Mouse (Mus musculus): Measurements from ENCODE around the gene Ankrd11. TPM values are rescaled to one million over a fixed set of nuclear protein-coding genes. Genes with fewer than 3 reads are reported as not detected.
"Not testable (repeated sequence)": the region's sequence is repeated elsewhere in the genome, so short reads cannot be mapped to it uniquely, and the experiment has no call there.

Ankrd11 gene
- total RNA-seq, 2 experiments from 2014 or later, result 146 to 151 TPM

- DNase-seq (ENCODE audit: low spot score in 2 of 2), result no peak
- intact Hi-C loops (cut with DNase I), result loop anchor here (2.0 to 5.0 kb wide), 2 partner anchors 109 to 135 kb away; no protein-coding TSS in a partner anchor
These were observed 337 bp downstream of the Ankrd11 start for GRCm38 (mm10) chr8:123041774-123042105.

- peak; percentile 49 to 61 for DNase-seq (ENCODE audit: low spot score in 2 of 2)
- intact Hi-C loops (cut with DNase I), result loop anchor here (2.0 to 5.0 kb wide), 2 partner anchors 109 to 134 kb away; no protein-coding TSS in a partner anchor
These were observed 886 bp downstream of the Ankrd11 start for GRCm38 (mm10) chr8:123041008-123041773.

DNA sequence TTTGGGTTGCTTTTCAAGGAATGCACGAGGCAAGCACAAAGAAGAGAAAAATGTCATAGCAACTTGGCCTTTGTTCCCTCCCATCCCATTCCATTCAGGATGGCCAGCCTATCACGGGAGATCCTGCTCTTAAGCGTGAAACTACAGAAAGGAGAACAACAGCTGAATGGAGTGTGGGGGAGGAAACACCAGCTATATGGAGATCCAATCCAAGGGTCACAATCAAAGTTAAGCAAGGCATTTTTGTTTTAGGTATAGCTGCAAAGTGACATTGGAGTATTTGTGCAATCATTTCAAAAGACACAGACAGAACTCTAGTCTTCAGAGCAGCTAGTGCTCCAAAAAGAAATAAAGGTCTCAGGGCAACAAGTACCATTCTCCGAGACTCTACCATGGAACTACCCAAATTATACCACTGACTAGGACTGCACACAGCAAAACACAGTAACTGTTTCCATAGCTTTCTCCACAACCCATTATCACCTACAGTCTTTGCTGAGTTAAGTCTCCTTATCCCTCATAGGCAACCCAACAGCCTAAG is 1.9 kb downstream of the Ankrd11 start:
- intact Hi-C loops (cut with DNase I), result loop anchor here (2.0 to 5.0 kb wide), 2 partner anchors 108 to 133 kb away; no protein-coding TSS in a partner anchor
- no peak for DNase-seq (ENCODE audit: low spot score in 2 of 2)

DNA sequence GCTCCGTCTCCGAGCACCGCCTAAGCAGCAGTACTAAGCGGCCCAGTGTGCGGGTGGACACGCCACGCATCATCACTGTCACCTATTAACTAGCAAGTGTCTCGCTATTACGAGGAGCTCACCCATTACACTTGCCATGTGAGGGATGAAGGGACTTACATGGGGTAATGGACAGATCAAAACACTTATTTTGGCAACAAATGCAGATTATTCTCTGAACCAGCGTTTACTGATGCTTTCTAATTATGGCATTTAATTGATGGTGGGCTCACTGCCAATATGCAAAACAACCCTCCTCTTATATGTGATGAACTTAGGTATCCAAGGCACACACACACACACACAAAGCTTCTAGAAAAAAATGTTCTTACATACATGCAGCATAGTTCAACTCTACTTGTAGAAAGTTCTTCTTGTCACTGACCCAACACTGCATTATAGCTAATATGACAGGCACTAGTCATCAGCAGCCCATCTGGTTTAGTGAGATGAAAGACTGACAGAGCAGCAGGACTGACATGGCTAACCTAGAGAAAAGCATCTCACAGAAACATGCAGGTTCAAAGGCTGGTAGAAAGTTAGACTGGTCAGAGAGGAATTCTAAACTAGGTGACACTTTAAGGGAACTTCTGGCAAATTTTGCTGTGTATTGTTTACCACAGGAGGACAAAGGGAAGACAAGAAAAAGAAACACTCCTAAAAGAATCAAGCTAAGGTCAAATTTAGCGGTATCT is 2.5 kb downstream of the Ankrd11 start:
- intact Hi-C loops (cut with DNase I), result loop anchor here (2.0 to 5.0 kb wide), 2 partner anchors 107 to 133 kb away; no protein-coding TSS in a partner anchor
- DNase-seq (ENCODE audit: low spot score in 2 of 2), result no peak

DNA sequence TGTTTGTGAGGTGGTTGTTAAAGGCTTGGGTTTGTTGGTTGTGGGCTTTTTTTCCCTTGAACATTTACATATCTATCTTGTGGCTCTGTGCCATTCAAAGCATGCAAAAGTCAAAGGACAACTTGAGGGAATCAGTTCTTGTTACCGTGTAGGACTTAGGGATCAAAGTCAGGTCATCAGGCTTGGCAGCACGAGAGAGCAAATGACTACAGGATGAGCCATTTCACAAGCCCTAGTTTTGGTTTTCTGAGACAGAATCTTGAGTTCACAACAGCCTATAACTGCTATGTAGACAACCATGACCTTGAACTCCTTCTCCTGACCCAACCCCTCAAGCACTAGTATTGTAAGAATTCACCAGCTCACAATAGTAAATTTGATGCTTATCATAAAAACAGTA is 3.7 kb downstream of the Ankrd11 start:
- no peak for DNase-seq (ENCODE audit: low spot score in 2 of 2)
- intact Hi-C loops (cut with DNase I), result no loop called here

GRCm38 (mm10) chr8:123037487-123037886 is 4.6 kb downstream of the Ankrd11 start:
- intact Hi-C loops (cut with DNase I), result no loop called here

GRCm38 (mm10) chr8:123036956-123037355 is 5.1 kb downstream of the Ankrd11 start:
- no peak for DNase-seq (ENCODE audit: low spot score in 2 of 2)
- intact Hi-C loops (cut with DNase I), result no loop called here

More at GRCm38 (mm10) chr8:123037487-123037886, 4.6 kb downstream of the Ankrd11 start:
- no peak for DNase-seq (ENCODE audit: low spot score in 2 of 2)

GRCm38 (mm10) chr8:123034171-123034570 is 7.9 kb downstream of the Ankrd11 start:
- intact Hi-C loops (cut with DNase I), result loop anchor here (5.0 kb wide), 1 partner anchor 42 kb away; no protein-coding TSS in a partner anchor
- no peak for DNase-seq (ENCODE audit: low spot score in 2 of 2)

DNA sequence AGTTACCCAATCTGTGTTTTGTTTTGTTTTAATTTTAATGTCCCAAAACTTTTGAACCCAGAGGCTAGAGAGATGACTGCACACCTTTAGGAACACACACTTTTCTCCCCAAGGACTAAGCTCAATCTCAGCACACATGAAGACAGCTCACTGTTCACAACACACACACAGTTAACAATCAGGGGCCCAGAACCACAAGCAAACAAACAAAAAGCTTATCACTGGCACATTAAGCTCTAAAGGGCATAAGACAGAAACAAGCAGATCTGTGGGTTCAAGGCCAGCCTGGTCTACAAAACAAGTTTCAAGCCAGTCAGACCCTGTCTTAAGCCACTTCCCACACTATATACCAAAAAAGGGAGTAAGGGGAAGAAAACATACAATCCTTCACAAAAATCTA is 8.6 kb downstream of the Ankrd11 start:
- intact Hi-C loops (cut with DNase I), result loop anchor here (5.0 kb wide), 1 partner anchor 41 kb away; no protein-coding TSS in a partner anchor
- DNase-seq (ENCODE audit: low spot score in 2 of 2), result no peak

GRCm38 (mm10) chr8:123032730-123033129 is 9.3 kb downstream of the Ankrd11 start:
- intact Hi-C loops (cut with DNase I), result loop anchor here (5.0 kb wide), 1 partner anchor 40 kb away; no protein-coding TSS in a partner anchor

DNA sequence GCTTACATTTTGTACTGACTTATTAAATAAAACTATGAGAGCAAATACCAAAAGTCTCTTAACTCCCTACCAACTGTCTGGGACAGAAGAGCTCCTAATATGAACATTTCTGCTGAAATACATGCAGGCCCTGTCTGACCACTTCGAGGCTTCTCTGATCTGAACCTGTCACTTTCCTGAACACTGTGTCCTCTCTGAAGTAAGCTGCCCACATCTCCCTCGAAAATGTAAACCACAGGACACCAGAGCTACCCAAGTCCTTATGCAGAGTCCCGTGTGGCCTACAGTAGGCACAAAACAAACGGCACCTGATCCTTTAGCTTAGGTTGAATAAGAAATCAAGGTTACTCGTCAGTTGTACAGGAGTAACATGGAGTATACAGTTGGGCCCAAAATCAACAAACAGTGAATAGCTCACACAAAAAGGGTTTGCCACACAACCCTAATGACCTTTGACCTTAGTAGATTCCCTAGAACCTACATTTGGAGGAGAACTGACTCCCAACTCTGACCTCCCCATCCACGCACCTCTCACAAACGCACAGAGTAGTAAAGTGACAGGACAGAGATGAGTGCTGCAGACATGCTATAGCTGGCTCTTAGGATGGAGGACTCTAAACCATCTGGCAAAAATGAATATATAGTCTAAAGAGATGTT is 10.6 kb downstream of the Ankrd11 start:
- intact Hi-C loops (cut with DNase I), result loop anchor here (5.0 kb wide), 1 partner anchor 39 kb away; no protein-coding TSS in a partner anchor

More at GRCm38 (mm10) chr8:123032730-123033129, 9.3 kb downstream of the Ankrd11 start:
- no peak for DNase-seq (ENCODE audit: low spot score in 2 of 2)

GRCm38 (mm10) chr8:123030091-123030490 is 12.0 kb downstream of the Ankrd11 start:
- intact Hi-C loops (cut with DNase I), result loop anchor here (5.0 kb wide), 1 partner anchor 38 kb away; no protein-coding TSS in a partner anchor
- not testable (repeated sequence) for DNase-seq (ENCODE audit: low spot score in 2 of 2)

More for the DNA sequence above, 10.6 kb downstream of the Ankrd11 start:
- no peak for DNase-seq (ENCODE audit: low spot score in 2 of 2)

- intact Hi-C loops (cut with DNase I), result no loop called here
- no peak for DNase-seq (ENCODE audit: low spot score in 2 of 2)
These were observed 14.3 kb downstream of the Ankrd11 start for GRCm38 (mm10) chr8:123027786-123028185.

GRCm38 (mm10) chr8:123025951-123026351 is 16.1 kb downstream of the Ankrd11 start:
- intact Hi-C loops (cut with DNase I), result no loop called here
- no peak for DNase-seq (ENCODE audit: low spot score in 2 of 2)

DNA sequence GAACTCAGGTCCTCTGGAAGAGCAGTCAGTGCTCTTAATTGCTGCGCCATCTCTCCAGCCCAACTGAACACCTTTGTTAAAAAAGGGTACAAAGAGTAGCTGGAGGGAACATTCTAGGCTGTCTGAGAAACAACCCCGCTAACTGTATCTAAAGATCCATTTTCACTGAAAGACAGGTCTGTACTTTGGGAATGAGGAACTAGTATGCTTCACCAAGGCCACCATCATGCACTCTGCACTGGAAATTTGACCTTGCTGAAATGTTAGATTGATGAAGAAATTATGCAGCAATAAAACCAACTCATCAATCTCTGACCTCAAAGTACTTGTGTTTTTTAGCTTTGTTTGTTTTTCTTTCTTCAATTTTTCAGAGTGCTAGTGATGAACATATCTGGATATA is 17.9 kb downstream of the Ankrd11 start:
- intact Hi-C loops (cut with DNase I), result no loop called here
- DNase-seq (ENCODE audit: low spot score in 2 of 2), result no peak

- no peak for DNase-seq (ENCODE audit: low spot score in 2 of 2)
- intact Hi-C loops (cut with DNase I), result no loop called here
These were observed 19.4 kb downstream of the Ankrd11 start for GRCm38 (mm10) chr8:123022727-123023126.

DNA sequence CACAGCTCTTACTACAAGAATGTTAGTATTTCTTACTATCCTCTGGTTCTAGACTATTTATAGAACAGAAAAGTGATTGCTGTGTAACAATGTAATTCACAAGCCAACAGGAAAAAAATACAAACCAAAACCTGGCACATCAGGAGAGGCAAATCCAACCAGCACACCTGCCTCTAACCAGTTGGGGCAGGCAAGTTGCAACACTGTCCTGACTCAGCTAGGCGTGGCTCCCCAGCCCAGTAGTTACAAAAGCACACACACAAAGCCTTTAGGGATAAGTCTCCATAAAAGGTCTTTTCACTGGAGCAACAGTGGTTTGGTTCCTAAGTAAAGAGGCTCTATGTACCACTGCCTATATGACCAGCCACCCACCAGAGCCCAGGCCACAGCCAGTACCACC is 20.8 kb downstream of the Ankrd11 start:
- intact Hi-C loops (cut with DNase I), result no loop called here
- DNase-seq (ENCODE audit: low spot score in 2 of 2), result no peak

DNA sequence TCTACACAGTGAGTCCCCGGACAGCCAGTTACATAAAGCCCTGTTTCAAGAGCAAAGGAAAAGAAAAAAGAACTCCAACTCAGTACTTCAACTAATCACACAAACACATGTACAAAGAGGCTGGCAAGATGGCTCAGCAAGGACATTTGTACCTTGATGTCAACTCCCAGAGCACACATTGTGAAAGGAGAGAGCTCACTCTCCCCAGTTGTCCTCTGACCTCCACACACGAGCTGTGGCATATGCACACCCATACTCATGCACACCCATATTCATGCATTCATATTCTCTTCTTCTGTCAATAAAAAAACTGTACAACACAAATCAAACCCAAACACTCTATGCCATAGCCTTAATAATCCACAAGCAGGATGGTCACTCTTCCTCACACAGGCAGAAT is 21.2 kb downstream of the Ankrd11 start:
- intact Hi-C loops (cut with DNase I), result no loop called here
- DNase-seq (ENCODE audit: low spot score in 2 of 2), result no peak

DNA sequence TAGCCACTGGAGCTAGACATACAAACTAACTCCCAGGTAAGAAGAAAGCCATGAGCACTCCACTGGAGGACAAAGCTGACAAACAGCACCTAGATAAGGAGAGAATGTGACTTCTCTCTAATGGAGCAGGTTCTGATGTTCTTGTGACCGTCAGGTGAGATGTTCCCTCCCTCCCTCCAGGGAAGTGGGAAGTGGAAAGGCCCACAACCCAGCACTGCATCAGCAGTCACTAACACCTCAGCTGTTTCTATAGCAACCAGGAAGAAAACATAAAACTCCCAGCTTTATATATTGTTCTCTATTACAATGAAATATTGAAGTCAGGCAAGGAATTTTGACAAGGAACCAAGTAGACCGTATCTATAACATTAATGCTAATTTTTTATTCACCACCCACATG is 22.0 kb downstream of the Ankrd11 start:
- DNase-seq (ENCODE audit: low spot score in 2 of 2), result no peak
- intact Hi-C loops (cut with DNase I), result no loop called here
